Mouse (Mus musculus): Measurements from ENCODE around the gene Bcl2l1. TPM values are rescaled to one million over a fixed set of nuclear protein-coding genes. Genes with fewer than 3 reads are reported as not detected.

The Bcl2l1 gene
- polyA plus RNA-seq, 1 experiment: 113 TPM

DNA sequence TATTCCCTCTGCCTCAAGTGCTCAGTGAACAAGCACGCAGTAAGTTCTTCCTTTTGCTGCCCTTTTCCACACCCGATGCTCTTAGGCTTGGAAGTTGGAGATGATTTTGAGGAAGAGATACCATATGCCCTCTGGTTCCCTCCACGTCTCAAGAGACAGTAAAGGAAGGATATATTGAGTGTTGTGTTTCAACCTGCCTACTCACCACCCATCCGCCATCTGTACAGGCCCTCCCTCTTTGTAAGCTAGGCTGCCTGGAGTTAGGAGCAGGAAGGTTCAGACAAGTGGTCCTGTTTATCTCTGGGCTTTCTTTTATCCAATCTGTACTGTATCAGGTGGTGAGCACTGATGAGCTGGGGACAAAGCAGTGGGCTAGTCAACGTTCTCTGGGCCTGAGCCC, 38.1 kb downstream of the Bcl2l1 start:
- TF ChIP-seq POLR2A (IDR thresholded peaks at IDR 0.05; ENCODE audit: borderline replicate concordance, extremely low read depth, low read depth, low read length) (no peak), CTCF (IDR thresholded peaks at IDR 0.05; ENCODE audit: insufficient read depth, low read length) (no peak)
- H3K4me3 ChIP-seq (replicated peaks; ENCODE audit: extremely low read depth, low read depth, low read length): no peak overlapping the region
- H3K4me1 ChIP-seq (ENCODE audit: control insufficient read depth, insufficient read depth, low read length): peaks cover 60% of the 10 kb centered on the region
- DNase-seq: no peak
- 62% methylated on average over 5 of the region's 5 CpGs for WGBS

DNA sequence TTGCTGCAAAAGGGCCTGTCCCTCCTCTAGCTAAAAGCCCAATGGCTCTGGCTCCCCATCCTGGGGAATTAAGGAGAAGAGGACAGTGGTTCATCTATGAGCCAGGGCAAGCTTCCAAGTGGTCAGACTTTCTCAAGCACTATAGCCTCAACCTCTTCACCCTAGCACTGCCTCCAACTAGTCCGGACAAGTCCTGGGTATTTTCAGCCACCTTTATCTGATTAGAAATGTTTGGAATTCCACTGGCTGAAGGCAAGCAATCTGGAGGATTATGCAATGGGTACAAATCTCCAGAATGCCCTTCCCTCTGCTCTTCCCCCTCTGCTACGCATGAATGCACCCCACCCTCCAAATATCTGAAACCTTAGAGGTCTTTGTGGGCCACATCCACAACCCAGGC, 39.1 kb downstream of the Bcl2l1 start:
- WGBS: 17% methylated on average over 2 of the region's 2 CpGs
- TF ChIP-seq POLR2A (IDR thresholded peaks at IDR 0.05; ENCODE audit: borderline replicate concordance, extremely low read depth, low read depth, low read length) (no peak), CTCF (IDR thresholded peaks at IDR 0.05; ENCODE audit: insufficient read depth, low read length) (no peak)
- Histone ChIP-seq H3K4me1 (ENCODE audit: control insufficient read depth, insufficient read depth, low read length) (peaks cover 68% of the 10 kb centered on the region), H3K4me3 (replicated peaks; ENCODE audit: extremely low read depth, low read depth, low read length) (no peak overlapping the region)
- DNase-seq: no peak

DNA sequence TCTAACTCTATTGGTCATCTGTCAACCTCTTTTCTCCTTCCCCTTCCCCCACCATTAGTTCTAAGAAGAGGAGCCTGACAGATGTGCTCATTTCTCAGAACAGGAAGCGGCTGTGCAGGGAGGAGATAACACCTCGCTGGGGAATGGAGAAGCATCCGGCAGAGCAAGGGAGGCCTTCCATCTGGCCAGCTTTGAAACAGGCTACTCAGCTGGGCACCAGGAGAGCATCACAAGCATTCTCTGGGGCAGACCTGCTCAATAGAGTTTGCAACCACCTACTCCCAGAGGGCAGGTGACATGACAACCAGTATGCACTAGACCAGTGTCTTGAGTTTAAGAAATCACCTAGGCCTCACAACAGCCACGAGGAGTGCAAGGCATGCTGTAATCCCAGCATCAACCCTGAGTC, 41.9 kb downstream of the Bcl2l1 start:
- TF ChIP-seq POLR2A (IDR thresholded peaks at IDR 0.05; ENCODE audit: borderline replicate concordance, extremely low read depth, low read depth, low read length): no peak
- TF ChIP-seq CTCF (IDR thresholded peaks at IDR 0.05; ENCODE audit: insufficient read depth, low read length): no peak
- 9% methylated on average over 4 of the region's 4 CpGs for WGBS
- no peak for DNase-seq
- Histone ChIP-seq H3K4me3 (replicated peaks; ENCODE audit: extremely low read depth, low read depth, low read length) (no peak overlapping the region), H3K4me1 (ENCODE audit: control insufficient read depth, insufficient read depth, low read length) (peaks cover 73% of the 10 kb centered on the region)

DNA sequence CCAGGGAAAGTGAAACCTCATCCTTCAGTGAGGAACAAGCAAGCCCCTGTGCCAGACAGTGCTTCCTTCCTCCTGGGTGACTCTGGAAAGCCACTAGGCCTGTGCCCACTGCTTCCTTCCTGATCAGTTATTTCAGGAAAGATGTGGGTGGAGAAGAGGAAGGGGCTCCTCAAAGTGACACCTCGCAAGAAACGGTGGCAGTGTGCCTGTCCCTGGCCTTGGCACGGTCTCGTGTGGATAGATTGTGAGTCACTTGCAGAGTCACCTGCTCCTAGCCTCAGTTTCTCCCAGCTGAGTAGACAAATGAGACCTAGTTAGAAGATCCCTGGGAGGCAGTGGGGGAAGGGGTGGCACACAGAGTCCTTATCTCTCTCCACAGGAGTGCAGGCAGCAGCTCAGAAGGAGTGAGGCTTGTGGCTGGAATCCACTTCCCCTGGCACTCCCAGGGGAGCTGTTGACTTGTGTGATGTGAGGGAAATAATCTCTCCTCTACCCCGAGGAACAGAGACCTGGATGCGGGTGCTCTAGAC, 42.6 kb downstream of the Bcl2l1 start:
- H3K4me3 ChIP-seq (replicated peaks; ENCODE audit: extremely low read depth, low read depth, low read length): no peak overlapping the region
- H3K4me1 ChIP-seq (ENCODE audit: control insufficient read depth, insufficient read depth, low read length): peaks cover 77% of the 10 kb centered on the region
- 12% methylated on average over 6 of the region's 6 CpGs for WGBS
- peak; percentile 62 for DNase-seq
- TF ChIP-seq CTCF (IDR thresholded peaks at IDR 0.05; ENCODE audit: insufficient read depth, low read length) (no peak), POLR2A (IDR thresholded peaks at IDR 0.05; ENCODE audit: borderline replicate concordance, extremely low read depth, low read depth, low read length) (peak; percentile 24; the same call in 1 of the 2 replicates)

DNA sequence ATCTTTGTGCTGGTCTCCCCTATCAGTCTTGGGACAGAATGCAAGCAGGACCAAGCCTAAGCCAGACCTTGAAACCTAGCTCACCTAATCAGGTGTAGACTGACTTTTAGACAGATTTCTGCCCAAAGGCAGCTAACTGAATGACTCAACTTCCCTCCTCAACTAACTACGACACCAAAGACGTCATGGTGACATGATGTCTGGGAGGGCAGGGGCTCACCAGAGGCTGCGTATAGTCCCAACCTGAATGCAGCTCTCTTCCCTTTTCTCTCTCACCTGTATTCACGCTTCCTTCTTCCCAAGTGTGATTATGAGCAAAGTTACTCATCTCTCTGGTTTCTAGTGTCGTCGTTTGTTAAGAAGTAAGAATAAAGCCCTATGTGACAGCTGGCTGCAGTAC, 44.0 kb downstream of the Bcl2l1 start:
- no peak for DNase-seq
- TF ChIP-seq POLR2A (IDR thresholded peaks at IDR 0.05; ENCODE audit: borderline replicate concordance, extremely low read depth, low read depth, low read length): no peak
- no peak for TF ChIP-seq CTCF (IDR thresholded peaks at IDR 0.05; ENCODE audit: insufficient read depth, low read length)
- 87% methylated on average over 6 of the region's 6 CpGs for WGBS
- H3K4me1 ChIP-seq (ENCODE audit: control insufficient read depth, insufficient read depth, low read length): peaks cover 66% of the 10 kb centered on the region
- no peak overlapping the region for H3K4me3 ChIP-seq (replicated peaks; ENCODE audit: extremely low read depth, low read depth, low read length)

DNA sequence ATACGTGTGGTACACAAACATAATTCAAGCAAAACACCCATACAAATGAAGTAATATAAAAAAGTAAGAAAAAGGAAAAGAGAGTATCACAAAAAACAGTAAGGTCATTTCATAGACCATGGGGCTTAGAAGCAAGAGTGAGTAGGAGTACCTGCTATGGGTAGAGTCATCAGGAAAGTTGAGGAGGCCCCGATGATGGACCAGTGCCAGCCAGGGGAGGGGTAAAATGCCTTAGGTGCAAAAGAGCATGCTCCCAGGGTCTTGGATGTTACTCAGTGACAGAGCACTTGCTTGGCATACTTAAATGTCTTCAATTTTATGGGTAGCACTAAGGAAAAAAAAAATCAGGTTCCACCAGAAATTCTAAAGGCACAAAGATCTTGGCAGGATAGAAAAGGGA, 44.4 kb downstream of the Bcl2l1 start:
- DNase-seq: no peak
- 78% methylated on average over 2 of the region's 2 CpGs for WGBS
- TF ChIP-seq CTCF (IDR thresholded peaks at IDR 0.05; ENCODE audit: insufficient read depth, low read length): no peak
- no peak for TF ChIP-seq POLR2A (IDR thresholded peaks at IDR 0.05; ENCODE audit: borderline replicate concordance, extremely low read depth, low read depth, low read length)
- Histone ChIP-seq H3K4me1 (ENCODE audit: control insufficient read depth, insufficient read depth, low read length) (peaks cover 63% of the 10 kb centered on the region), H3K4me3 (replicated peaks; ENCODE audit: extremely low read depth, low read depth, low read length) (no peak overlapping the region)

DNA sequence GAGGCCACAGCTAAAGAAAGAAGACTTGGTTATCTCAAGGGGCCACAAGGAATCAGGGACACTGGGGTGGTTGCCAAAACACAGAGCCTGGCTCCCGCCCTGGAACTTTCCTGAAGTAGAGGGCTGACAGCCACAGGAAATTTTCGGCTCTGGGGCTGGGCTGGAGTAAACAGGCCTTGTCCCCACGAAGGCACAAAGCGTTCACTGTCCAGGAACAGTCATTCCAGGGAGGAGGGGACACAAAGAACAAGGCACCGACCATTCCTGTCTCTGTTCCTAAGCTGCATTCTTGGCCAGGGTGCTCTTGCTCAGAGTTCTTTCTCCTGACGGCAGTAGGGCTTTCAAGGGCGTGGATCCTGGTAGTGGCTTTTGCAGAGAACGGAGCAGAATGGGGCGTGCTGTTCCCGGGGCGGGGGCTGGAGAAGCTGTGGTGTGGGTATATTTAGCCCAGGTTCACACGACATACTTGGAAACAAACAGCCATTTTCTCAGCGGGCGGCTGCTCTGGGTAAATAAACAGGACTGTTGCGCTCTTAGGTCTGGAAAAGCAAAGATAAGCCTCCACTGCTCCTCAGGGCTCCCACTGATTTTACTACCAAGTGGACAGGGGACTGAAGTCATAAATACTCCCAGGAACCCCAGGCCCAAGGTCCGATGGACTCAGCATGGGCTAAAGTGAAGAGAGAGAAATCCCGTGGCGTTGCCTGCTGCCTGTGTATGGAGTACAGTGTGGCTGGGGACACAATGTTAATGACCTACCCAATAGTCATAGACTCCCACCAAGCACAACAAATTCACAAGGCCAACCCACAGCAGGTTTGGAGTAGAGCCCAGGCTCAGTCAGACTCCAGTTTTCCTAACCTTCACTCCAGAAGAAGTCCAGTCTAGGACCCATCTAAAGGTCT, 45.8 kb downstream of the Bcl2l1 start:
- Histone ChIP-seq H3K4me1 (ENCODE audit: control insufficient read depth, insufficient read depth, low read length) (peaks cover 63% of the 10 kb centered on the region), H3K4me3 (replicated peaks; ENCODE audit: extremely low read depth, low read depth, low read length) (peak overlapping the region; percentile 1)
- peak; percentile 78 for DNase-seq
- TF ChIP-seq CTCF (IDR thresholded peaks at IDR 0.05; ENCODE audit: insufficient read depth, low read length) (no peak), POLR2A (IDR thresholded peaks at IDR 0.05; ENCODE audit: borderline replicate concordance, extremely low read depth, low read depth, low read length) (peak; percentile 75; the same call in 1 of the 2 replicates)
- WGBS: 17% methylated on average over 18 of the region's 18 CpGs

DNA sequence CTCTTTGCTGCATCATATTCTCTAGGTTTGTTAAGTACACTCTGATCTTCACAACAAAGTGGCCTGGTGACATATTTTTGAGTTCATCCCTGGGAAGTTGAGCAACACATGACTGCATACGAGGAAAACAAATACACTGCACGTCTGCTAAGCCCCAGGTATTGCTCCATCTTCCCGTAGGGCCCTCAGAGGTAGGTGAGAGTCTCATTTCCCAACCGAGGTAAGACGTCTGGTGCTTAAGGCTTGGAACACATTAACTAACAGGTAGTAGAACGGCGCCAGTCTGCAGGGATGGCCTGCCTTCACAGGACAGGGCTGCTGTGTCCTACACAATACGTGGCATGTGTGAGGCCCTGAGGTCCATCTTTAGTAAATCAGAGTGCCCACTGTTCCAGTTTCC, 46.9 kb downstream of the Bcl2l1 start:
- 57% methylated on average over 8 of the region's 8 CpGs for WGBS
- TF ChIP-seq POLR2A (IDR thresholded peaks at IDR 0.05; ENCODE audit: borderline replicate concordance, extremely low read depth, low read depth, low read length): peak; percentile 51; the same call in 1 of the 2 replicates
- no peak for TF ChIP-seq CTCF (IDR thresholded peaks at IDR 0.05; ENCODE audit: insufficient read depth, low read length)
- DNase-seq: no peak
- Histone ChIP-seq H3K4me1 (ENCODE audit: control insufficient read depth, insufficient read depth, low read length) (peaks cover 53% of the 10 kb centered on the region), H3K4me3 (replicated peaks; ENCODE audit: extremely low read depth, low read depth, low read length) (no peak overlapping the region)

DNA sequence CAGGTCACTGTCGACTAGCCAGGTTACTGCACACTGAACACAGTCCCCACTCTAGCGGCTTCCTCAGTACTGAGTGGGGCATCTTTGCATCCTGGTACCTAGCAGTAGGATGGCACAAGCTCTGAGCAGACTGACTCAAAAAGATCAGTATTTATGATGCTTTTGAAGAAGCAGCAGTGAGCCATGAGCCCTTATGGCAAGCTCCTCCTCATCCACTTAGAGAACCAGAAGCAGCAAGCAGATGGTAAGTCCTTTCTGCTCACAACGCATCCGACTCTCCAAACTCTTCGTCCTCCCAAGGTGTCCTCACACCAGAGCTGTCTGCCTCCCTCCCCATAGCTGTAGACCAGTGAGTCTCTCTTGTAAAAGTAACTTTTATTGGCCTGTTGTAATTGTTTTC, 48.3 kb downstream of the Bcl2l1 start:
- WGBS: 95% methylated on average over 5 of the region's 5 CpGs
- no peak overlapping the region for H3K4me3 ChIP-seq (replicated peaks; ENCODE audit: extremely low read depth, low read depth, low read length)
- H3K4me1 ChIP-seq (ENCODE audit: control insufficient read depth, insufficient read depth, low read length): peaks cover 39% of the 10 kb centered on the region
- TF ChIP-seq CTCF (IDR thresholded peaks at IDR 0.05; ENCODE audit: insufficient read depth, low read length) (no peak), POLR2A (IDR thresholded peaks at IDR 0.05; ENCODE audit: borderline replicate concordance, extremely low read depth, low read depth, low read length) (no peak)
- DNase-seq: no peak

DNA sequence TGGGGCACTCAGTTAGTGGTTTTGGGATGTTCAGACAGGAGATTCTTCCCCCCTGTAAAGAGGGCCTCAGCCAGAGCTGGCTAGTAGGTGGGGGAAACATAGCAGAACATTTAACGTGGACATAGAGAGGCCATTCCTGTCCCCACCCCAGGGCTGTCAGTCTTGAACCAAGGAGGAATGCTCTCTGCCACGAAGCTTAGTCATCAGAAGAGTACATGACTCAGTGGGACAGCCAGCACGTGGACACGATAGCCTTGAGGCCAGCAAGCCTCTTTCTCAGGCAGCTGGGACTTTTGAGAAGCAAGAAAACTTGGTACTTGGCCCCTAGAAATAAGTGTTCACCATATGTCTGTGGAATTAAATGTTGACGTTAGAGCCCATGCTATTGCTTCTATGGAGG, 48.9 kb downstream of the Bcl2l1 start:
- DNase-seq: no peak
- Histone ChIP-seq H3K4me3 (replicated peaks; ENCODE audit: extremely low read depth, low read depth, low read length) (no peak overlapping the region), H3K4me1 (ENCODE audit: control insufficient read depth, insufficient read depth, low read length) (peaks cover 35% of the 10 kb centered on the region)
- 63% methylated on average over 5 of the region's 5 CpGs for WGBS
- TF ChIP-seq POLR2A (IDR thresholded peaks at IDR 0.05; ENCODE audit: borderline replicate concordance, extremely low read depth, low read depth, low read length): no peak
- no peak for TF ChIP-seq CTCF (IDR thresholded peaks at IDR 0.05; ENCODE audit: insufficient read depth, low read length)

All from lung, adult 2 months (tissue).